Mouse (Mus musculus) testis, postnatal 10 days (tissue): Measurements from ENCODE around the gene Clip4.
"Not testable (repeated sequence)": the region's sequence is repeated elsewhere in the genome, so short reads cannot be mapped to it uniquely, and the experiment has no call there.

Experiments used
- DNase-seq: peaks from one replicate; pipeline ENCODE4 v3.0.0; 2021; ENCODE audit warnings: low spot score

The Clip4 gene

GRCm38 (mm10) chr17:71768173-71768572, at the start of gene Clip4:
Gene Clip4 (plus strand): TSS chr17:71768473.
- DNase-seq: not testable (repeated sequence)

- no peak for DNase-seq
Measured at GRCm38 (mm10) chr17:71720434-71720833, 47.8 kb upstream of the Clip4 start.

- DNase-seq: peak; percentile 63
Measured at GRCm38 (mm10) chr17:71721019-71721418, 47.3 kb upstream of the Clip4 start.

GRCm38 (mm10) chr17:71730655-71731054, 37.6 kb upstream of the Clip4 start:
- DNase-seq: no peak

GRCm38 (mm10) chr17:71736442-71736841, 31.8 kb upstream of the Clip4 start:
- no peak for DNase-seq

- DNase-seq: peak; percentile 33
Measured at GRCm38 (mm10) chr17:71742156-71742555, 26.1 kb upstream of the Clip4 start.

- DNase-seq: peak; percentile 38
Measured at GRCm38 (mm10) chr17:71742935-71743334, 25.3 kb upstream of the Clip4 start.

GRCm38 (mm10) chr17:71746114-71746513, 22.2 kb upstream of the Clip4 start:
- no peak for DNase-seq

GRCm38 (mm10) chr17:71747561-71747960, 20.7 kb upstream of the Clip4 start:
- DNase-seq: no peak

- DNase-seq: no peak
Measured at GRCm38 (mm10) chr17:71749616-71750168, 18.6 kb upstream of the Clip4 start.

- no peak for DNase-seq
Measured at GRCm38 (mm10) chr17:71752831-71753230, 15.4 kb upstream of the Clip4 start, which contains the start of gene Pcare. Gene Pcare (minus strand): TSS chr17:71752894.

GRCm38 (mm10) chr17:71760536-71760935, 7.7 kb upstream of the Clip4 start:
- no peak for DNase-seq

- no peak for DNase-seq
Measured at GRCm38 (mm10) chr17:71769564-71769963, 1.3 kb downstream of the Clip4 start.

GRCm38 (mm10) chr17:71770696-71771095, 2.4 kb downstream of the Clip4 start:
- no peak for DNase-seq

GRCm38 (mm10) chr17:71774173-71774572, 5.9 kb downstream of the Clip4 start:
- no peak for DNase-seq

- DNase-seq: no peak
Measured at GRCm38 (mm10) chr17:71775279-71775678, 7.0 kb downstream of the Clip4 start.

GRCm38 (mm10) chr17:71778696-71779095, 10.4 kb downstream of the Clip4 start:
- no peak for DNase-seq

- no peak for DNase-seq
Measured at GRCm38 (mm10) chr17:71780490-71780889, 12.2 kb downstream of the Clip4 start.

- DNase-seq: peak; percentile 51
Measured at GRCm38 (mm10) chr17:71780945-71781344, 12.7 kb downstream of the Clip4 start.

- DNase-seq: peak; percentile 57
Measured at GRCm38 (mm10) chr17:71782242-71782698, 14.0 kb downstream of the Clip4 start.

- DNase-seq: peak; percentile 69
Measured at GRCm38 (mm10) chr17:71782699-71783365, 14.6 kb downstream of the Clip4 start.

- no peak for DNase-seq
Measured at GRCm38 (mm10) chr17:71783366-71783735, 15.1 kb downstream of the Clip4 start.

- no peak for DNase-seq
Measured at GRCm38 (mm10) chr17:71786456-71786855, 18.2 kb downstream of the Clip4 start.

GRCm38 (mm10) chr17:71791109-71791508, 22.8 kb downstream of the Clip4 start:
- DNase-seq: no peak
